Mouse (Mus musculus): Measurements from ENCODE around the gene Olfr970.

DNA sequence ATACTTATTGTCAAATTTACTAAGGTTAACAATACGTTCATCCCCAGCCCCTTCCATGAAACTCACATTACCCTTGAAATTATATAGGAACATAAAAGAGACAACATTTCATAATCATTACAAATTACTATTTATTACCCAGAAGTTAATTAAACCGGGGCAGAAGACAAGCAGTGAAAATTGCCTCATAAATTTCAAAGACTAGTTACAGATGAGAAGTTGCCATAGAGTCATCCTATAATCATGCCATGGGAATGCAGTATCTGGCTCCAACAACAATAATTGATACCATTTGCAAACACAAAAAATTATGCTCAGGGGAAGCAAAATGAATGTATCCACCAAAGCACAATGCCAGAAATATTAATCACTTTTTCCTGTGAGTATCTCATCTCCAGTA, 18.1 kb upstream of the Olfr970 start, which contains the start of gene Olfr969:
- TF ChIP-seq CTCF (IDR thresholded peaks at IDR 0.05 in 2 of 3, conservative IDR thresholded peaks at IDR 0.05 in 1 of 3; ENCODE audit: control insufficient read depth in 1 of 3, insufficient read depth in 1 of 3, low read depth in 2 of 3, low read length in 3 of 3, poor library complexity in 1 of 3, severe bottlenecking in 1 of 3) (no peak), EP300 (IDR thresholded peaks at IDR 0.05; ENCODE audit: low read depth in 1 of 2, low read length in 2 of 2) (no peak), GATA1 (IDR thresholded peaks at IDR 0.05; ENCODE audit: low read depth, low read length) (no peak)
